Mouse (Mus musculus): Measurements from ENCODE around the gene Smim10l1.

The Smim10l1 gene

DNA sequence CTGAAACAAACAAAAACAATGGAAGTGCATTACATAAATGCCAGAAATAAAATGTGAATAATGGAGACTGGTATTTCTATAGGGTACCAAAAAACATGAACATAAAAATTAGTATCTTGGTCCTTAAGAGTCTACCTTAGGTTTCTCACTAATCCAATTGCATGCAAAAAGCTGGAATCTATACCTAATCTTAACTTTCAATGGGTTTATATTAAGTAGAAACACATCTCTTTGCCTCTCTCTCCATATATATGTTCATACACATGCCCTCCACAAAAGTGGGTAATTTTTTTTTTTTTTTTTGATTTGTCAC, at the start of gene Smim10l1:
Smim10l1 (plus strand) TSS at position 301 of the 313 bp plus-strand sequence.
- DNase-seq, result no peak

DNA sequence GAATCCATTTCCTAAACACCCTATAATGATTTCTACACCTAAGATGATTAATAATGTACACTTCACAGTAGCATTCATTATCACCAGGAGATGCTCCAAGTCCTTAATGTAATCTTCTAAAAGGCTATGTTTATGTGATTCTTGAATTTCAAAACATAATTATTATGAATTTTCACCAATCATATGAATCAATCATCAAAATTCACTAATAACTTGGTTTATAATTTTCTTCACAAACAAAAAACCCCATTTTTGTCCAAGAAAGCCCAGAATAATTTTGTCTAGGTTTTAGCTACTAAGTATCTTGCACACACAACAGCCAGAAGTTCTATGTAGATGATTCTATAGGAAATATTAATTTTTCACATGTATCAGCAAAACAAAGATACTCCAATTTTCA, 49.0 kb upstream of the Smim10l1 start, which contains the start of gene Tas2r140:
Tas2r140 (minus strand) TSS at position 101 of the 400 bp plus-strand sequence.
- no peak for DNase-seq

DNA sequence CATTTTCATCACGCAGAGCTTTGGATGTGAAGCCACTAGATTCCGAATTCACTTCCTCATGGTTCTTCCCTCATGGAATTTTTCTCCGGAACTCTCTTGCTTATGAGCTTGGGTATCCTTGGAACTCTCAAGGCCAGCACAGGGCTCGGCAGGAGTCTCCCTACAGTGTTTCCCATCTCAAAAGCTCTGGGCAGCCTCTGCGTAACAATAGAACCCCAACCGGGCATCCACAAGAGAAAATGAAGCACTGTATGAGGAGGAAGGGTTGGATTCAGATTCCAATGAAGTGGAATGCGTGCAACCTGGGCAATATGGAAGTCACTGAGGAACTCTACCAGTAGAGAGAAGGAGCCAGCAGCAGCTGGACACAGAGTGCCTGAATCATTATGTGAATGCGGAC, 12.5 kb upstream of the Smim10l1 start:
- DNase-seq, result no peak

DNA sequence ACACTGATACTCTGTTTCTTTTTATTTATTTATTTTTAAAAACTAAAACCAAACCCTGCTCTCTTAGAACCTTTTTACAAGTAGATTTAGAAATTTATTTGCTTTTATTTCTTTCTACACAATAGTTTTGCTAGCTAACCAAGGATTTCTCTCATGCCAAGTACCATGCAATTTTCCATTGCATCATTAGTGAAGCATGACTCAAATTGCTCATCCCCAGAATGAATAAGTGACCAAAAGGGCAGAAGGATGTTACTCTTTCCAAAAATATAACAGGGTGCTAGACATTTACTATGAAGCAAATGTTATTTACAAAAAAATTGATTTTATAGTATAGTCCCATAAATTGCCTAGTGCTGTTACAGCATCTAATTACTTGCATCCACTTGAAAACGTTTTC, 2.3 kb upstream of the Smim10l1 start:
- DNase-seq, result no peak

DNA sequence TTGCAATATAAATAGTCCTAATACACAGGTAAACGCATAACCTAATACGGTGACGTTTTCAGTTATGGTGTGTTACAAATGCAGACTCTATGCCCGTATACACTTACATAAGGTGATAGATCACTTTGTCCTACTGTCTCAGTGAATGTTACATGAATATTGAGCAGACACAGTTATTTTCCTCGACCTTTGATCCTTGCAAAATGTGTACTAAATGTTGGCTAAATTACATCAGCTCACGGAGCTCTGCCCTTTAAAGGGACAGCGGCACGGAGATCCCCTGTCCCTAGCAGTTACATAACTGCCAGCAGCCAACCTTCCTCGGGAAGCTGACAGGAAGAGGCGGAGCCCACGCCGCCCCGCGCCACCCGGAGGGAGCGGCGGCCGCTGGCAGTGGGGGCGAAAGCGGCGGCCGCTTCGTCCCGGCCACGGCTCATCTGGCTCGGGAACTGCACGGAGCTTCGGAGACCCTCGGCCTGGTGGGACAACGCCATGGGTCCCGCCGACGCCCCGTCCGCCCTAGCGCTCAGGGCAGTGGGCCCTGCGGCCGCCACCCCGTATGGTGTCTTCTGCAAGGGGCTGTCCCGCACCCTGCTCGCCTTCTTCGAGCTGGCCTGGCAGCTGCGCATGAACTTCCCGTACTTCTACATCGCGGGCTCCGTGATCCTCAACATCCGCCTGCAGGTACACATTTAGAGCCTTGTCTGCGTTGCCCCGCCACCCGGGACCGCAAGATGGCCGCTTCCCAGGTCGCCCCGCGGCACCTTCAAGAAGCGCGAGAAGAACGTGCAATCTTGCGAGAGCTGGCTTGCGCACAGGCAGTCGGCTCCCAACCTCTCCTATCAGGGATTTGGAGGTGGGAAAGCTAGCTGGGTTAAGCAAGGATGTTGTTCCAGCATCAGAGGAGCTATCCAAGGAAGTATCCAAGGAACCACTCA, 482 bp downstream of the Smim10l1 start:
- peak; percentile 94 to 96 for DNase-seq
